Mouse (Mus musculus) left cerebral cortex, postnatal 10 days (tissue): Measurements from ENCODE around the gene Lrrfip1. TPM values are rescaled to one million over a fixed set of nuclear protein-coding genes. Genes with fewer than 3 reads are reported as not detected.

ENCODE experiments used
- DNase-seq, 2 experiments: peaks; one replicate each; pipeline ENCODE4 v3.0.0; 2021 to 2022; ENCODE audit warnings: low spot score in 2 of 2, mixed read lengths in 1 of 2; ENCODE audit errors: extremely low spot score in 1 of 2
- intact Hi-C: fragments of 180-260 bp; cut with DNase I; formaldehyde crosslinking; loops from one replicate; pipeline ENCODE4 v1.15.1; 2025
- total RNA-seq, 2 experiments: library from RNA; stranded (reverse); gene quantifications; 2 replicates each; pipeline ENCODE4 v1.2.3; 2021

Gene Lrrfip1
- total RNA-seq, 2 experiments from 2014 or later: 71.3 to 79.0 TPM

- intact Hi-C loops: no loop called here
Observed at GRCm38 (mm10) chr1:91174796-91175195, 176.3 kb downstream of the Lrrfip1 start.

GRCm38 (mm10) chr1:91176026-91176425 is 177.5 kb downstream of the Lrrfip1 start:
- intact Hi-C loops: no loop called here
- DNase-seq: no peak

More at GRCm38 (mm10) chr1:91174796-91175195, 176.3 kb downstream of the Lrrfip1 start:
- no peak for DNase-seq

DNA sequence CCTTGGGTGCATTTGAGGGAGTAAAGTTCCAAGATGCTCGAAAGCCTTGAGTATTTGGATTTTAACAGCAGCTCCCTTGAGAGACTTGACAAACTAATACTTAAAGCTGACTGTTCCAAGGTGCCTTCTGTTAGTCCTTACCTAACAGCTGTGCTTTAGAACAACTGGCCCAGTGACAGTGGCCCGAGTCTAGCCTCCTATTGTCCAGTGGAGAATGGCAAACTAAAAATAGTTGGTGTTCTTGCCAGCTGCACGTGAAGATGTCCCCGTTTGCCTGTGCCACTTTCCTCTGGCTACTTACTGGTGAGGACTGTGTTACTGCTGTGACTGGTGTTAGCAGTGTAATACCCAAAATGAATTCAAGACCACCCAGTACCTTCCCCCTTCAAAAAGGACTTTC is 178.3 kb downstream of the Lrrfip1 start:
- intact Hi-C loops: no loop called here
- DNase-seq: no peak

Other genes starting within 250 kb of the Lrrfip1 start
- gene Col6a3, start 154.8 kb upstream of the Lrrfip1 start, total RNA-seq: 1 to 10 TPM; 5.3 to 8.8 TPM
- gene Mlph, start 83.7 kb upstream of the Lrrfip1 start, total RNA-seq: under 1 TPM; 0.63 to 0.88 TPM
- not detected for gene Prlh, start 45.6 kb upstream of the Lrrfip1 start, total RNA-seq
- gene Rab17, start 29.1 kb upstream of the Lrrfip1 start, total RNA-seq: under 1 TPM in 1 of 2 experiments, not detected in 1; 0.21 TPM
- gene Rbm44, start 146.4 kb downstream of the Lrrfip1 start, total RNA-seq: under 1 TPM; 0.24 to 0.36 TPM
- gene Ramp1, start 181.1 kb downstream of the Lrrfip1 start, total RNA-seq: 10 to 100 TPM; 33.9 to 37.5 TPM